Mouse (Mus musculus) stomach, embryonic 16.5 days (tissue): ENCODE data around the gene Acox1. TPM values are rescaled to one million over a fixed set of nuclear protein-coding genes. Genes with fewer than 3 reads are reported as not detected.

Source experiments
- ATAC-seq: fragments of 200-750 bp; cut with Nextera tagmentation; 2 replicates; pipeline ENCODE4 v1.8.0; 2017; ENCODE audit warnings: moderate number of reproducible peaks, moderate TSS enrichment; ENCODE audit not compliant: insufficient read depth, low FRiP score
- H3K27ac ChIP-seq: fragments of 300-500 bp; sonication (generic); 2 replicates; pipeline ENCODE4 v1.5.1; 2014; ENCODE audit warnings: low read length
- H3K27me3 ChIP-seq: fragments of 300-500 bp; sonication (generic); 2 replicates; pipeline ENCODE4 v1.6.1; 2014; ENCODE audit warnings: low read length, control low read depth, mixed read lengths; ENCODE audit not compliant: control insufficient read depth, insufficient read depth
- H3K36me3 ChIP-seq: fragments of 300-500 bp; sonication (generic); 2 replicates; pipeline ENCODE4 v1.6.1; 2014; ENCODE audit warnings: low read length; ENCODE audit not compliant: control insufficient read depth, insufficient read depth
- H3K4me1 ChIP-seq: fragments of 300-500 bp; sonication (generic); 2 replicates; pipeline ENCODE4 v1.6.1; 2014; ENCODE audit warnings: low read length, control low read depth, mixed read lengths; ENCODE audit not compliant: control insufficient read depth, insufficient read depth
- H3K4me2 ChIP-seq: fragments of 300-500 bp; sonication (generic); 2 replicates; pipeline ENCODE4 v1.6.1; 2014; ENCODE audit warnings: low read depth, low read length, mixed read lengths
- H3K4me3 ChIP-seq: fragments of 300-500 bp; sonication (generic); replicated peaks from 2 replicates; pipeline ENCODE4 v1.5.1; 2014; ENCODE audit warnings: mild to moderate bottlenecking, low read length
- H3K9ac ChIP-seq: fragments of 300-500 bp; sonication (generic); 2 replicates; pipeline ENCODE4 v1.6.1; 2014; ENCODE audit warnings: low read length
- H3K9me3 ChIP-seq: fragments of 300-500 bp; sonication (generic); replicated peaks from 2 replicates; pipeline ENCODE4 v1.6.1; 2016; ENCODE audit warnings: low read length, control low read depth; ENCODE audit not compliant: control insufficient read depth
- WGBS: fragments of 180-500 bp; shearing (Covaris S2); extraction: QIAGEN DNeasy Blood & Tissue Kit; methylation state at CpG from one replicate; pipeline ENCODE4 v1.1.7; 2014; 5-methylcytosine and 5-hydroxymethylcytosine counted together
- polyA plus RNA-seq: library from polyadenylated mRNA; unstranded; fragments of >200 nt; fragmentation: Nextera tagmentation; extraction: Ambion mirVana; gene quantifications from 2 replicates; pipeline ENCODE4 v1.2.1, GENCODE M21; 2015

Gene Acox1
- polyA plus RNA-seq = 50.8 and 61.0 TPM in 2 replicates

- ATAC-seq = peak; percentile 98
- peak within 1 kb of the TSS; percentile 89 for H3K4me3 ChIP-seq
- under 1% methylated on average over 61 of the region's 62 CpGs for WGBS
Observed at GRCm38 (mm10) chr11:116198639-116199531, at the start of gene Acox1, which contains the start of gene Ten1. Acox1 (minus strand) TSS chr11:116199045. Ten1 (plus strand) TSS chr11:116198855.

GRCm38 (mm10) chr11:116247502-116248222, 48.8 kb upstream of the Acox1 start:
- H3K36me3 ChIP-seq = peaks cover 62% of the 10 kb centered on the region
- H3K9me3 ChIP-seq = no peaks in the 10 kb centered on the region
- no peak overlapping the region for H3K4me3 ChIP-seq
- no peaks in the 10 kb centered on the region for H3K4me1 ChIP-seq
- H3K4me2 ChIP-seq = no peak overlapping the region
- H3K9ac ChIP-seq = no peak overlapping the region
- ATAC-seq = peak; percentile 75; the same call in 1 of the 2 replicates
- no peaks in the 10 kb centered on the region for H3K27me3 ChIP-seq
- WGBS = 72% methylated on average over 14 of the region's 14 CpGs
- H3K27ac ChIP-seq = peak overlapping the region; percentile 69

More at GRCm38 (mm10) chr11:116198639-116199531, at the start of gene Acox1, which contains the start of gene Ten1:
- Histone ChIP-seq H3K4me1 (0 out of 2 replicates have a peak, but pooled peaks cover 10% of the 10 kb centered on the region), H3K27me3 (no peaks in the 10 kb centered on the region), H3K9ac (peak within 1 kb of the TSS; percentile 86), H3K4me2 (peak within 1 kb of the TSS; percentile 66), H3K9me3 (no peaks in the 10 kb centered on the region), H3K27ac (peak within 1 kb of the TSS; percentile 98), H3K36me3 (no peaks in the 10 kb centered on the region)

GRCm38 (mm10) chr11:116245616-116246015, 46.8 kb upstream of the Acox1 start:
- Histone ChIP-seq H3K9me3 (no peaks in the 10 kb centered on the region), H3K4me2 (no peak overlapping the region), H3K36me3 (peaks cover 47% of the 10 kb centered on the region), H3K4me3 (no peak overlapping the region), H3K27me3 (no peaks in the 10 kb centered on the region), H3K4me1 (no peaks in the 10 kb centered on the region), H3K9ac (no peak overlapping the region), H3K27ac (no peak overlapping the region)
- WGBS = 67% methylated on average over 6 of the region's 6 CpGs
- ATAC-seq = no peak

- 74% methylated on average over 8 of the region's 8 CpGs for WGBS
- ATAC-seq = no peak
- H3K4me3 ChIP-seq = no peak overlapping the region
Observed at GRCm38 (mm10) chr11:116244580-116244979, 45.7 kb upstream of the Acox1 start.

GRCm38 (mm10) chr11:116241744-116242235, 42.9 kb upstream of the Acox1 start:
- Histone ChIP-seq H3K9me3 (no peaks in the 10 kb centered on the region), H3K9ac (peak overlapping the region; percentile 47), H3K4me3 (no peak overlapping the region), H3K36me3 (peaks cover 24% of the 10 kb centered on the region), H3K27ac (no peak overlapping the region), H3K27me3 (peaks cover 5% of the 10 kb centered on the region), H3K4me2 (no peak overlapping the region), H3K4me1 (peaks cover 4% of the 10 kb centered on the region; the same call in 1 of the 2 replicates)
- WGBS = 45% methylated on average over 12 of the region's 12 CpGs
- ATAC-seq = no peak

More at GRCm38 (mm10) chr11:116244580-116244979, 45.7 kb upstream of the Acox1 start:
- Histone ChIP-seq H3K27me3 (no peaks in the 10 kb centered on the region), H3K9ac (no peak overlapping the region), H3K36me3 (peaks cover 36% of the 10 kb centered on the region), H3K4me1 (no peaks in the 10 kb centered on the region), H3K27ac (no peak overlapping the region), H3K9me3 (no peaks in the 10 kb centered on the region), H3K4me2 (no peak overlapping the region)

- Histone ChIP-seq H3K36me3 (peaks cover 9% of the 10 kb centered on the region; the same call in 1 of the 2 replicates), H3K27ac (no peak overlapping the region), H3K9ac (no peak overlapping the region), H3K4me3 (no peak overlapping the region), H3K4me1 (peaks cover 4% of the 10 kb centered on the region; the same call in 1 of the 2 replicates), H3K27me3 (peaks cover 5% of the 10 kb centered on the region), H3K9me3 (no peaks in the 10 kb centered on the region), H3K4me2 (no peak overlapping the region)
- no peak for ATAC-seq
- WGBS = 54% methylated on average over 7 of the region's 7 CpGs
Observed at GRCm38 (mm10) chr11:116239797-116240196, 41.0 kb upstream of the Acox1 start.

GRCm38 (mm10) chr11:116237742-116238395, 39.0 kb upstream of the Acox1 start, which contains the start of gene Evpl:
Evpl (minus strand) TSS chr11:116238077.
- peak; percentile 95 for ATAC-seq
- WGBS = 7% methylated on average over 31 of the region's 31 CpGs
- H3K27me3 ChIP-seq = peaks cover 5% of the 10 kb centered on the region
- H3K36me3 ChIP-seq = no peaks in the 10 kb centered on the region
- peak within 1 kb of the TSS; percentile 53 for H3K4me3 ChIP-seq
- H3K4me2 ChIP-seq = peak within 1 kb of the TSS; percentile 49
- H3K9ac ChIP-seq = peak within 1 kb of the TSS; percentile 76
- H3K9me3 ChIP-seq = no peaks in the 10 kb centered on the region
- H3K4me1 ChIP-seq = peaks cover 4% of the 10 kb centered on the region; the same call in 1 of the 2 replicates
- H3K27ac ChIP-seq = peak within 1 kb of the TSS; percentile 84

GRCm38 (mm10) chr11:116234901-116235300, 36.1 kb upstream of the Acox1 start:
- no peak overlapping the region for H3K4me3 ChIP-seq
- H3K9ac ChIP-seq = no peak overlapping the region
- peaks cover 5% of the 10 kb centered on the region for H3K27me3 ChIP-seq
- H3K27ac ChIP-seq = no peak overlapping the region
- peaks cover 4% of the 10 kb centered on the region; the same call in 1 of the 2 replicates for H3K4me1 ChIP-seq
- no peak for ATAC-seq
- no peak overlapping the region for H3K4me2 ChIP-seq
- no peaks in the 10 kb centered on the region for H3K9me3 ChIP-seq
- no peaks in the 10 kb centered on the region for H3K36me3 ChIP-seq
- 87% methylated on average over 8 of the region's 8 CpGs for WGBS
